Mouse (Mus musculus) effector memory CD4-positive, alpha-beta T cell, adult 7 months (primary cell): ENCODE results near the gene Mybphl. TPM values are rescaled to one million over a fixed set of nuclear protein-coding genes. Genes with fewer than 3 reads are reported as not detected.

Experiments used
- polyA plus RNA-seq: library from polyadenylated mRNA; unstranded; fragments of 100-300 nt; shearing (Covaris generic); gene quantifications from one replicate; pipeline ENCODE4 v1.2.1, GENCODE M21; 2017

Gene Mybphl
- polyA plus RNA-seq = not detected

GRCm38 (mm10) chr3:108364270-108364995 lies at the start of gene Mybphl:
Mybphl (plus strand) TSS chr3:108364911.

GRCm38 (mm10) chr3:108383485-108384354 lies 19.0 kb downstream of the Mybphl start, which contains the start of gene Psrc1:
Psrc1 (plus strand) TSS chr3:108383839.

GRCm38 (mm10) chr3:108414857-108415830 lies 50.4 kb downstream of the Mybphl start, which contains the start of gene Celsr2:
Celsr2 (minus strand) TSS chr3:108415552.

Other genes with a start within 250 kb of the Mybphl start
- 175 TPM for gene Gnai3, start 218.8 kb upstream of the Mybphl start, polyA plus RNA-seq
- gene Gpr61, start 210.0 kb upstream of the Mybphl start, polyA plus RNA-seq = not detected
- gene Amigo1, start 178.6 kb upstream of the Mybphl start, polyA plus RNA-seq = 1.4 TPM
- gene Cyb561d1, start 163.7 kb upstream of the Mybphl start, polyA plus RNA-seq = 14.3 TPM
- 14.2 TPM for gene Atxn7l2, start 154.0 kb upstream of the Mybphl start, polyA plus RNA-seq
- gene Sypl2, start 138.3 kb upstream of the Mybphl start, polyA plus RNA-seq = not detected
- 59.2 TPM for gene Psma5, start 108.0 kb upstream of the Mybphl start, polyA plus RNA-seq
- 0.09 TPM for gene Sort1, start 80.8 kb upstream of the Mybphl start, polyA plus RNA-seq
- 1.9 TPM for gene Psrc1, start 18.9 kb downstream of the Mybphl start, polyA plus RNA-seq
- gene Celsr2, start 50.6 kb downstream of the Mybphl start, polyA plus RNA-seq = 0.72 TPM
- 126 TPM for gene Sars, start 80.3 kb downstream of the Mybphl start, polyA plus RNA-seq
- not detected for gene 1700013F07Rik, start 169.2 kb downstream of the Mybphl start, polyA plus RNA-seq
- gene 5330417C22Rik, start 171.6 kb downstream of the Mybphl start, polyA plus RNA-seq = 0.87 TPM
- gene Tmem167b, start 197.6 kb downstream of the Mybphl start, polyA plus RNA-seq = 47.4 TPM
- gene Taf13, start 206.8 kb downstream of the Mybphl start, polyA plus RNA-seq = 37.7 TPM
- gene Wdr47, start 226.4 kb downstream of the Mybphl start, polyA plus RNA-seq = 15.1 TPM